Mouse (Mus musculus) testis, adult 2 months (tissue): ENCODE data around the gene Rom1.

Source experiments
- CTCF ChIP-seq: fragments of 200-500 bp; IDR thresholded peaks from 2 replicates; pipeline ENCODE4 v1.5.1; 2012; ENCODE audit warnings: low read depth, mild to moderate bottlenecking, inconsistent platforms, low read length, moderate library complexity; ENCODE audit not compliant: control insufficient read depth, insufficient read depth, insufficient replicate concordance
- POLR2A ChIP-seq: fragments of 200-500 bp; IDR thresholded peaks from 2 replicates; pipeline ENCODE4 v1.6.1; 2012; ENCODE audit warnings: low read depth, mild to moderate bottlenecking, inconsistent platforms, low read length, moderate library complexity; ENCODE audit not compliant: control insufficient read depth

DNA sequence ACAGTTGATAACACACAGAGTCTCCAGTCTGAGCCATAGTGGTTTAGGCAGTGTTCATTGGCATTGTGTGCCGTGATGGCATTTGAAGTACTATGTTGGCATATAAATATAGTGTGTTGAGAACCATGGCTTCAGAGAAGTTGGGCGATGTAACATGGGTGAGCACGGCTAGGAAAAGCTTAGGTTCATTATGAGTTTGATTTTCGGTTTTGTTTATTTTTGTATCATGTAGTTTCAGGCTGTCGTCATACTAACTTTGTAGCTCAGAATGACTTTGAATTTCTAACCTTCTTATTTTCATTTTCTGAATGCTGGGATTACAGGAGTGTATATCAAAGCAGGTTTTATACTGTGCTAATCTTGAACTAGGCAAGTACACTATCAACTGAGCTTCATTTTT, 25.7 kb downstream of the Rom1 start:
- TF ChIP-seq CTCF (no peak), POLR2A (no peak)
